Mouse (Mus musculus): ENCODE data around the gene Calcoco1. TPM values are rescaled to one million over a fixed set of nuclear protein-coding genes. Genes with fewer than 3 reads are reported as not detected.

Calcoco1 gene
- polyA plus RNA-seq, 1 experiment from 2014 or later, result 69.0 TPM

DNA sequence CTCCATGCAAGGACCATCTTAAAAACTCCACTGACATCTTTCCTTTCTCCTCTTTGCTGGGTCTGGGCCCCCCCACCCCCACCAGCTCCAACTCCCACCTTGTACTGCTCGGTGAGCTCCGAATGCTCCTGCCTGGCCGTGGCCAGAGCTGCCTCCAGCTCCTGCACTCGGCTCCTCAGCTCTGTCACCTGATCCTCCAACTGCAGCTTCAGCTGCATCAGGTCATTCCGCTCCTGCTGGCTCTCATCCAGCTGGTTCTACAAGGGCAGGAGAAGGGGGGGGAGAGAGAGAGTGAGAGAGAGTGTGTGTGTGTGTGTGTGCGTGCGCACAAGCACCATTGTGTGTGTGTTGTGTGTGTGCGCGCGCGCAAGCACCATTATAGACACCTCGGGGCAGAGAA is 5.8 kb downstream of the Calcoco1 start:
- no peak overlapping the region for H3K4me2 ChIP-seq (replicated peaks)
- H3K4me3 ChIP-seq (replicated peaks), result no peak overlapping the region
- no peak for ATAC-seq (ENCODE audit: insufficient number of reproducible peaks, low FRiP score, low TSS enrichment, low read depth)

DNA sequence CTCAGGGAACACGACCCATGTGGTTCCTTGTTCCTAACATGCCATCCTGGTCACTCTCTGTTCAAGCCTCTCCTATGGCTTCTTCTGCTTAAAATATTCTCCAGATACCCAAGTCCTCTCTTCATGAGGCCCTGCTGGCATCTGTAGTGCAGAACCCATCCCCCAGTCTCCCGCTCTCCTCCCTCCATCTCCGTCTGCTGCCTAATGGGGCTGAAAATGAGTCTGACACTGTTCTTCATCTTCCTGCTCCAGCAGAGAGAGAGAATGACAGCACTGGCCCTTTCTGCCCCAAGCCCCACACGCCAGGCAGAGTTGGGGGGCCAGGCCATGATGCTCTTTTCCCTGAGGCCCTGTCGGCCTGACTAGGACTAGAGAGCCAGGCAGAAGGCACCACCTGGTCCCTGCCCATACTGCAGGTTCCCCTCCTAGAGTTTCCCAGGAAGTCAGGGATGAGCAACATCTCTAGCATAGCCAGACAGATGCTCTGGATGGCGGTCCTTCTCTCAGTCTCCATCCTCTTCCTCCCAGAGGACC is 14.2 kb downstream of the Calcoco1 start:
- Histone ChIP-seq H3K4me2 (replicated peaks) (no peak overlapping the region), H3K36me3 (peaks cover 65% of the 10 kb centered on the region), H3K4me1 (0 out of 2 replicates have a peak, but pooled peaks cover 6% of the 10 kb centered on the region), H3K27me3 (no peaks in the 10 kb centered on the region), H3K27ac (replicated peaks) (no peak overlapping the region), H3K9me3 (replicated peaks) (no peaks in the 10 kb centered on the region), H3K9ac (no peak overlapping the region), H3K4me3 (replicated peaks) (no peak overlapping the region)
- 71% methylated on average over 6 of the region's 6 CpGs for WGBS
- no peak for ATAC-seq (ENCODE audit: insufficient number of reproducible peaks, low FRiP score, low TSS enrichment, low read depth)

More for the DNA sequence above, 5.8 kb downstream of the Calcoco1 start:
- H3K36me3 ChIP-seq, result peaks cover 80% of the 10 kb centered on the region
- WGBS, result 55% methylated on average over 12 of the region's 12 CpGs
- no peaks in the 10 kb centered on the region for H3K27me3 ChIP-seq
- H3K9me3 ChIP-seq (replicated peaks), result no peaks in the 10 kb centered on the region
- no peak overlapping the region for H3K27ac ChIP-seq (replicated peaks)
- peaks cover 19% of the 10 kb centered on the region for H3K4me1 ChIP-seq
- no peak overlapping the region for H3K9ac ChIP-seq

DNA sequence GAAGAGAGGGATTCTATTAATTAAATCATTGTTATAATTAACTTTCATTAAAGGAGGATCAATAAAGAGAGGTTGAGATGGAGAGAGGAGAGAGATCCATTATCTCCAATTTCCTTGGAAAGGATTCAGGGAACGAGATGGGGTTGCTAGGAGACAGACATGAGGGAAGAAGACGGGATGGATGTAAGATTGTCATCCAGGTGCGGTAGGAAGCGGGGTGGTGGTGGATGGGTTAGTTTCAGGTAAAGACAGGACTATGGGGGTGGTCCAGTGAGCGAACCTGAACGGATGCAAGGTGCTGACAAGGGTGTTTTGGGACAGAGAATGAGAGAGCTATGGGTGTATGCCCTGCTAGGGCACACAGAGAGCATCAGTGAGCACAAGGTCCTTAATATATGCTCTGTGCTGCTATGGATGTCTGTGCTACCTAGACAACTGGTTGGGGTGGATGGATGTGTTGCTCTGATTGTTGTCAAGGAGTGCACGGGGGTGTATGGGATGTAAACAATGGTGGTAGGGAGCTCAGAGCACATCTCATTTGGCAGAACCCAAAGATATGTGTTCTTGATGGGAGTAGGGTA is 16.0 kb downstream of the Calcoco1 start:
- WGBS, result 80% methylated on average over 7 of the region's 7 CpGs
- Histone ChIP-seq H3K27me3 (no peaks in the 10 kb centered on the region), H3K4me2 (replicated peaks) (no peak overlapping the region), H3K9ac (no peak overlapping the region), H3K27ac (replicated peaks) (no peak overlapping the region), H3K9me3 (replicated peaks) (no peaks in the 10 kb centered on the region), H3K4me3 (replicated peaks) (no peak overlapping the region), H3K36me3 (peaks cover 49% of the 10 kb centered on the region), H3K4me1 (0 out of 2 replicates have a peak, but pooled peaks cover 6% of the 10 kb centered on the region)
- ATAC-seq (ENCODE audit: insufficient number of reproducible peaks, low FRiP score, low TSS enrichment, low read depth), result no peak

DNA sequence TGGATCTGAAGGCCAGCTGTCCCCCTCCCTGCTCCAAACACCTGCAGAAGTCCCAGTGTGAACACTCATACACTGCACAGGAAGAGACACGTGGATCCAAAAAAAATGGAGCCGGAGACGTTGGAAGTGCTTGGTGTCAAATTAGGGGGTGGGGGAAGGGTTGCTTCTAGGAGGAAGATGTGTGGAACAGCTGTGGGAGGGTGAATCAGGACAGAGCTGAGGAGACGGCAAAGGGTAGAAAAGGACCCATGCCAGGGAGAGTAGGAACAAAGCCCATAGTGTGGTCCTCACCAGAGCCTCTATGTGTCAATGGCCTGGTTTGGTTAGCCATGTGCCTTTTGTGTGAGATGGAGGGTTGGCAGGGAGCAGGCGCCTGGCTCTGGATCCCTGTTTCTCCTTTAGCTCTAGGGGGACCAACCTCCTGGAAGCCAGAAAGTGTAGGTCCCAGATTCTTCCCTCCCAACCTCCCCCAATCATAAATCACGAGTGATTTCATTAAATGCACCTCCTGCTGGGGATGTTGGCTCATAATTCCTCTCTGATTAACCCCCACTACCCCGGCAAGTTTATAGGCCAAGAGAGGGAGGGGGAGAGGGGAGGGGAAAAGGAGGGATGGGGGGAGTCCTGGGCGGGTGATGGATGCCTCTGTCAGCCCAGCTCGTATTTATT is 16.6 kb downstream of the Calcoco1 start:
- Histone ChIP-seq H3K4me2 (replicated peaks) (no peak overlapping the region), H3K9ac (no peak overlapping the region)
- WGBS, result 38% methylated on average over 9 of the region's 9 CpGs

DNA sequence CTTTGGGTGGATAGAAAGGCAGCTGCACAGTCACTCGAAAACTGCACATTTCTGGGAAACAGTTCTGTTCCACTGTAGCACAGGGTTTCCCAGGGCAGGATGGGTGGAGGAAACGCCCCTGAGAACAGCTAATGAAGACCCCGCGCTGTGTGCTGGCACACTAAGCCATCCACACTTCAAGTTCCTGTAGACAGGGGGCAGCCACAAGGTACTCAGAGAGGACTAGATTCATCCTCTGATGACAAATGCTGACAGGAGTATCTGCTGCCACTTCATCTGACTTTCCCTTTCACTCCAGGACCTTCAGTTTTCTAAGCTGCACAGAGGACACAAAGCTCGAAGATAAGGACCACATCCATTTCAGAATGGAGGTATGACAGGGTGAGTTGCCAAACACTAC is 17.2 kb downstream of the Calcoco1 start:
- Histone ChIP-seq H3K4me3 (replicated peaks) (no peak overlapping the region), H3K4me2 (replicated peaks) (no peak overlapping the region), H3K27ac (replicated peaks) (no peak overlapping the region), H3K4me1 (0 out of 2 replicates have a peak, but pooled peaks cover 6% of the 10 kb centered on the region), H3K9me3 (replicated peaks) (no peaks in the 10 kb centered on the region), H3K27me3 (no peaks in the 10 kb centered on the region), H3K36me3 (peaks cover 37% of the 10 kb centered on the region), H3K9ac (no peak overlapping the region)
- WGBS, result 63% methylated on average over 5 of the region's 5 CpGs
- ATAC-seq (ENCODE audit: insufficient number of reproducible peaks, low FRiP score, low TSS enrichment, low read depth), result no peak

More for the DNA sequence above, 16.6 kb downstream of the Calcoco1 start:
- Histone ChIP-seq H3K36me3 (peaks cover 43% of the 10 kb centered on the region), H3K4me1 (0 out of 2 replicates have a peak, but pooled peaks cover 6% of the 10 kb centered on the region), H3K4me3 (replicated peaks) (no peak overlapping the region), H3K9me3 (replicated peaks) (no peaks in the 10 kb centered on the region), H3K27ac (replicated peaks) (no peak overlapping the region), H3K27me3 (no peaks in the 10 kb centered on the region)
- no peak for ATAC-seq (ENCODE audit: insufficient number of reproducible peaks, low FRiP score, low TSS enrichment, low read depth)

DNA sequence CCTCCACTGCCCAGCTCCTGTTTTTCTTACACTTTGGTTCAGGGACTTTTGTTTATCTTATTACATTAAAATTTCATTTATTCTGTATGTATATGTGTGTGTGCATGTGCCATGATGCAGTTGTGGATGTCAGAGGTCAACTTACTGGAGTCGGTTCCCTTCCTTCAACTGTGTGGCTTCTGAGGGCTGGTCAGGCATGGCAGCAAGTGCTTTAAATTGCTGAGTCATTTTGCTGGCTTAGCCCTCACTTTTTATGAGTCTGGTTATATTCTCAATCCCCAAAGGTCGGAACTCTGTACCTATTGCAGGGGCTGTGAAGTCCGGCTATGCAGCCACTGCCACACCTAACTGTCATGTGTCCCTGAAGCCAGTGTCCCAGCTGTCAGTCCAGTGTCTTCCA is 19.0 kb downstream of the Calcoco1 start:
- peaks cover 16% of the 10 kb centered on the region for H3K27me3 ChIP-seq
- no peaks in the 10 kb centered on the region for H3K9me3 ChIP-seq (replicated peaks)
- no peak overlapping the region for H3K9ac ChIP-seq
- peaks cover 19% of the 10 kb centered on the region for H3K36me3 ChIP-seq
- 0 out of 2 replicates have a peak, but pooled peaks cover 6% of the 10 kb centered on the region for H3K4me1 ChIP-seq
- no peak for ATAC-seq (ENCODE audit: insufficient number of reproducible peaks, low FRiP score, low TSS enrichment, low read depth)
- WGBS, result 73% methylated on average over 3 of the region's 3 CpGs
- no peak overlapping the region for H3K4me3 ChIP-seq (replicated peaks)
- no peak overlapping the region for H3K4me2 ChIP-seq (replicated peaks)
- H3K27ac ChIP-seq (replicated peaks), result no peak overlapping the region

DNA sequence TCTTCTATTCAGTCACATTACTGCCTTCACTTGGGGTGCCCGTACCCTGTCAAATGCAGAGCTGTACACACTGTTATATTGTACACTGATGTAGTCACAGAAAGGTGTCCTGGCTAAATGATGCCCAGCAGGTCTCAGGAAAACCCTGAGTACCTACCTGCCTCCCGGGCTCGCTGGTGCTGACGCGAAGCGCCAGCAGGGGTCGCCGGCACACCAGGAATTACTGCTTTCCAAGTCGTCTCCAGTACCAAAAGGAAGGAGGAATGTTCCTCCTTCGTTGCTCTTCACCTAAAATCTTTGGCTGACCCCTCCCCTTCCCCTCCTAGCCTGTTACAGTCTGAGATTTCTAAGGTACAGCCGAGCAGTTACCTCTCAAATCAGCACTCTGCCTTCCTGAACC is 23.8 kb downstream of the Calcoco1 start:
- Histone ChIP-seq H3K4me2 (replicated peaks) (no peak overlapping the region), H3K9ac (no peak overlapping the region), H3K9me3 (replicated peaks) (no peaks in the 10 kb centered on the region), H3K4me1 (peaks cover 16% of the 10 kb centered on the region), H3K27me3 (peaks cover 64% of the 10 kb centered on the region), H3K36me3 (no peaks in the 10 kb centered on the region), H3K27ac (replicated peaks) (no peak overlapping the region), H3K4me3 (replicated peaks) (no peak overlapping the region)
- ATAC-seq (ENCODE audit: insufficient number of reproducible peaks, low FRiP score, low TSS enrichment, low read depth), result no peak
- WGBS, result 3% methylated on average over 11 of the region's 11 CpGs

DNA sequence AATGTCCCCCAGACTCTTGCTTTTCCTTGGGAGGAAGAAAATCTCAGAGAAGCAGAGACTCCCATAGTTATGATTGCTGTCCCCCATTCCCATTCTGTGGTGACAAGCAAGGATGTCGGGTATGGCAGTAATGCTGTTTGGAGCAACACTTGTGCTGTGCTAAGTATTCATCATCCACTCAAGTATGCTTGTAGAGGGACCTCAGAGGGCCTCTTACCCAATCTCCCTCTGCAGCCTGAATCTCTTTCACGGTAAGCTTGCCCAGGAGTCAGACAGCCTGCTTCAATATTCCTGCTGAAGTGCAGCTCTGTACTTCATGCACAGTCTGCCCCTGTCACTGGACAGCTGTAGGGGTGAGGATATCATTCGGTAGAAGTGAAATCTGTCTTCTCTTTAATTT is 25.1 kb downstream of the Calcoco1 start:
- no peak overlapping the region for H3K4me2 ChIP-seq (replicated peaks)
- H3K36me3 ChIP-seq, result no peaks in the 10 kb centered on the region
- ATAC-seq (ENCODE audit: insufficient number of reproducible peaks, low FRiP score, low TSS enrichment, low read depth), result no peak
- H3K27me3 ChIP-seq, result peaks cover 76% of the 10 kb centered on the region
- no peaks in the 10 kb centered on the region for H3K9me3 ChIP-seq (replicated peaks)
- H3K27ac ChIP-seq (replicated peaks), result no peak overlapping the region
- no peak overlapping the region for H3K9ac ChIP-seq
- H3K4me3 ChIP-seq (replicated peaks), result no peak overlapping the region
- H3K4me1 ChIP-seq, result peaks cover 29% of the 10 kb centered on the region
- WGBS, result 39% methylated on average over 3 of the region's 3 CpGs

DNA sequence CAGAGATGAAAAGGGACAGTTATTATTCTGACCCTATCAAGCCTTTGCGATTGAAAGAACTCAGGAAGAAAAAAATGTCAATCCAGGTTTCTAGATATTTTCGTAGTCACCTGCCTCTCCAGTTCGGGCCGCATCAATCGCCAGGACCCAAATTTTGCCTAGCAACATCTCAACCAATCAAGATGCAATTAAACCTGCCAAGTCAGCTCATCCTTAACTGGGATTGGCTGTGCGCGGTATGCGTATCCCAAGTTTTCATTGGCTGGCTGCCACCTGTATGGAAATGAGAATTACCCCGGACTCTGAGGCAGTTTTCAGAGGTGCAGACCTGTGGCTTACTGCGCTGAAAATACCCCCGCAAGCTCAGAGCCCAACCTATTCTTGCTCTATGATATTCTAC is 28.4 kb downstream of the Calcoco1 start:
- no peak overlapping the region for H3K27ac ChIP-seq (replicated peaks)
- peak; percentile 59; the same call in 1 of the 2 replicates for ATAC-seq (ENCODE audit: insufficient number of reproducible peaks, low FRiP score, low TSS enrichment, low read depth)
- peak overlapping the region; percentile 53 for H3K4me3 ChIP-seq (replicated peaks)
- peak overlapping the region; percentile 97 for H3K4me2 ChIP-seq (replicated peaks)
- peaks cover 29% of the 10 kb centered on the region for H3K4me1 ChIP-seq
- H3K9me3 ChIP-seq (replicated peaks), result no peaks in the 10 kb centered on the region
- no peak overlapping the region for H3K9ac ChIP-seq
- H3K36me3 ChIP-seq, result no peaks in the 10 kb centered on the region
- WGBS, result under 1% methylated on average over 11 of the region's 11 CpGs
- H3K27me3 ChIP-seq, result peaks cover 84% of the 10 kb centered on the region

DNA sequence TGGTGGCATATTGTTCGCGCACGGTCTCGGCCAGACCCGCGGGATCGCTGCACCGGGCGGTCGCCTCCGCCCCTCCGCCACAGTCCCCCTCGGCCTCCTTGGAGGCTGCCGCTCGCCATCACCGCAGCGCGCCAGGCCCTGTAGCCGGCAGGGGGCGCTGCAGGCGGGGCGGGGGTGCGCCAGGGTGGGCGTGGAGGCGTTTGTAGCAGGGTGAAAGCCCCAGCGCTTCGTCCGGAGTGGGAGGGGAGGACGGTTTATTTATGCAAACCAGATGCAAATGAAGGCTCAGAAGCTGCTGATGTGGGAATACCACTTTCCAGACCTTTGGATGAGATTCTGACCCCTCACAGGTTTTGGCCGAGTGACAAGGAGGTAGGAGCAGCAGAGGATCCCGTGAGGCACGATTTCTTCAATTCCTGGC is 29.0 kb downstream of the Calcoco1 start:
- Histone ChIP-seq H3K9ac (no peak overlapping the region; the same call in 1 of the 2 replicates), H3K27me3 (peaks cover 78% of the 10 kb centered on the region), H3K4me2 (replicated peaks) (peak overlapping the region; percentile 97), H3K4me1 (peaks cover 29% of the 10 kb centered on the region), H3K27ac (replicated peaks) (no peak overlapping the region), H3K4me3 (replicated peaks) (peak overlapping the region; percentile 53), H3K9me3 (replicated peaks) (no peaks in the 10 kb centered on the region), H3K36me3 (no peaks in the 10 kb centered on the region)
- WGBS, result 0% methylated on average over 32 of the region's 32 CpGs
- peak; percentile 77 for ATAC-seq (ENCODE audit: insufficient number of reproducible peaks, low FRiP score, low TSS enrichment, low read depth)

DNA sequence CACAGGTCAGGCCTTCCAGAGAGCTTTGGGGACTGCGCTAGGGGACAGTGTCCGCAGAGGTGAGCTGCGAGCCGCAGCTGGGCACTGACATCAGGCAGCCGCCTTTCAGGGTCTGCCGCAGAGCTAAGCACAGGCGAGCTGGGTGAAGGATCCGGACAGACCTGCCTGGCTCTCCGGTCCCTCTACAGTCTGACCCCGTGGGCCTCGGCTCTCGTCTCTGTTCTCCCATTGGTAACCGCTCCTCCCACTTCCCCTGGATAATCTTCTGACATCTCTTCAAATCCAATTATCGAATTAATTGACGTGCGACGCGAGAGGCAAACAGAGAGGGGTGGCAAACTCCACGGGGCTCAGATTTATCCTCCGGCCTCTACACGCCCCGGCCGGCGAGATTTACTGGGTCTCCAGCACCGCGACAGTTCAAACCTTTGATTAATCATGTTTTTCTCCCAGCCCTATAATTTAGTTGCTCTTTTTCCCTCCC is 29.6 kb downstream of the Calcoco1 start:
- Histone ChIP-seq H3K27ac (replicated peaks) (no peak overlapping the region), H3K4me2 (replicated peaks) (peak overlapping the region; percentile 97), H3K9ac (no peak overlapping the region; the same call in 1 of the 2 replicates), H3K36me3 (no peaks in the 10 kb centered on the region), H3K9me3 (replicated peaks) (no peaks in the 10 kb centered on the region), H3K27me3 (peaks cover 72% of the 10 kb centered on the region), H3K4me3 (replicated peaks) (peak overlapping the region; percentile 53), H3K4me1 (peaks cover 29% of the 10 kb centered on the region)
- WGBS, result 3% methylated on average over 26 of the region's 26 CpGs
- ATAC-seq (ENCODE audit: insufficient number of reproducible peaks, low FRiP score, low TSS enrichment, low read depth), result no peak
